Comparison of ENCODE assay signal across 22 mouse cellular contexts in the genomic region with DNA sequence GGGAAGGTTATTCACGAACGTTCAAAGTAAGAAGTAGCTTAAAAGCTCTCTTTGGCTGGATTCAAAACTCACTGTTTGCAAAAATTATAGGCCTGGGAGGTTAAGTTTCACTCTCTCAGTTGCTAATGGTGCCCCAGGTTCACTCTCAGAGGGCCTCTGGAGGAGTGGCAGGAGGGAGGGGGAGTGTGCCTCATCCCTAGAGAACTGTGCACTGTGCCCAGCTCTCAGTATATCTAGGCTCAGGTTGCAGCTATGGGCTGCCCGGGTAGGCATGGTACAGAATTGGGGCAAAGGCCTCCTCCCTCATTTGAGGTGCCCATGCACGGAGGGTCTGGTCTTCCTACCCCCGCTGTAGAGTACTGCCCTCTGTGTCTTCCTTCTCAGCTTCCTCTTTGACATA.
"Had no signal": no experiment of that assay in that cellular context is flagged by ENCODE, and none has a peak within 500 bp of the region (broad histone marks: within the 10 kb centered on the region; RNA-seq: fewer than 3 reads in every experiment).

No protein-coding gene starts in this region.

- H3K27me3 ChIP-seq: limb, embryonic 13.5 days; liver, embryonic 12.5 days; liver, embryonic 15.5 days; lung, embryonic 15.5 days; midbrain, embryonic 12.5 days; midbrain, embryonic 15.5 days; neural tube, embryonic 12.5 days; neural tube, embryonic 15.5 days; stomach, embryonic 15.5 days had no signal

- H3K9ac ChIP-seq: limb, embryonic 13.5 days; liver, embryonic 12.5 days; liver, embryonic 15.5 days; lung, embryonic 15.5 days; midbrain, embryonic 12.5 days; midbrain, embryonic 15.5 days; neural tube, embryonic 12.5 days; neural tube, embryonic 15.5 days; stomach, embryonic 15.5 days had no signal

- DNase-seq: kidney, adult 11 months; kidney, adult 9 months; layer of hippocampus, adult 9-11 months; liver; lung, adult 18-20 months; lung, postnatal 10 days; lung, postnatal 36 days; retina, postnatal 1 day; right cerebral cortex, postnatal 25 days; spleen, adult 18-20 months; thymus, postnatal 25 days had no signal

- H3K9me3 ChIP-seq: limb, embryonic 10.5 days; limb, embryonic 13.5 days; liver, embryonic 12.5 days; liver, embryonic 15.5 days; lung, embryonic 15.5 days; midbrain, embryonic 12.5 days; midbrain, embryonic 15.5 days; neural tube, embryonic 12.5 days; neural tube, embryonic 15.5 days; stomach, embryonic 15.5 days had no signal

- H3K27ac ChIP-seq: layer of hippocampus, adult 2 months; limb, embryonic 10.5 days; limb, embryonic 13.5 days; liver, embryonic 12.5 days; liver, embryonic 15.5 days; lung, embryonic 15.5 days; midbrain, embryonic 12.5 days; midbrain, embryonic 15.5 days; neural tube, embryonic 12.5 days; neural tube, embryonic 15.5 days; stomach, embryonic 15.5 days had no signal

- H3K36me3 ChIP-seq: limb, embryonic 10.5 days; liver, embryonic 15.5 days; lung, embryonic 15.5 days; midbrain, embryonic 12.5 days; midbrain, embryonic 15.5 days; neural tube, embryonic 15.5 days; stomach, embryonic 15.5 days had no signal

- H3K4me3 ChIP-seq: layer of hippocampus, adult 2 months; limb, embryonic 10.5 days; limb, embryonic 13.5 days; liver, embryonic 12.5 days; liver, embryonic 15.5 days; lung, embryonic 15.5 days; midbrain, embryonic 12.5 days; midbrain, embryonic 15.5 days; neural tube, embryonic 12.5 days; neural tube, embryonic 15.5 days; stomach, embryonic 15.5 days had no signal

- H3K4me2 ChIP-seq: limb, embryonic 13.5 days; liver, embryonic 12.5 days; liver, embryonic 15.5 days; lung, embryonic 15.5 days; midbrain, embryonic 12.5 days; midbrain, embryonic 15.5 days; neural tube, embryonic 12.5 days; neural tube, embryonic 15.5 days; stomach, embryonic 15.5 days had no signal

- H3K4me1 ChIP-seq: midbrain, embryonic 12.5 days; midbrain, embryonic 15.5 days; neural tube, embryonic 12.5 days had no signal

- ATAC-seq: liver, embryonic 12.5 days; midbrain, embryonic 15.5 days had no signal
